Mouse (Mus musculus) forebrain, embryonic 10.5 days (tissue): ENCODE measurements around the gene Cabcoco1. TPM values are rescaled to one million over a fixed set of nuclear protein-coding genes. Genes with fewer than 3 reads are reported as not detected.

Experiments
- DNase-seq: peaks from one replicate; pipeline ENCODE4 v3.0.0-alpha.2; 2017; ENCODE audit warnings: low spot score; ENCODE audit errors: extremely low spot score
- H3K27ac ChIP-seq: fragments of 300-500 bp; sonication (generic); 2 replicates; pipeline ENCODE4 v1.5.1; 2016; ENCODE audit warnings: mild to moderate bottlenecking
- H3K27me3 ChIP-seq: fragments of 300-500 bp; sonication (generic); 2 replicates; pipeline ENCODE4 v1.6.1; 2016; ENCODE audit warnings: mild to moderate bottlenecking; ENCODE audit not compliant: poor library complexity, severe bottlenecking
- H3K36me3 ChIP-seq: fragments of 300-500 bp; sonication (generic); replicated peaks from 2 replicates; pipeline ENCODE4 v1.6.1; 2016; ENCODE audit warnings: mild to moderate bottlenecking, moderate library complexity
- H3K4me1 ChIP-seq: fragments of 300-500 bp; sonication (generic); 2 replicates; pipeline ENCODE4 v1.6.1; 2016
- H3K4me3 ChIP-seq: fragments of 300-500 bp; sonication (generic); 2 replicates; pipeline ENCODE4 v1.5.1; 2016; ENCODE audit warnings: mild to moderate bottlenecking, moderate library complexity
- H3K9me3 ChIP-seq: fragments of 300-500 bp; sonication (generic); 2 replicates; pipeline ENCODE4 v1.6.1; 2016; ENCODE audit warnings: mild to moderate bottlenecking, moderate library complexity
- whole genome bisulfite sequencing: fragments of 180-500 bp; shearing (Covaris S2); methylation state at CpG from one replicate; pipeline ENCODE4 v1.1.7; 2016; 5-methylcytosine and 5-hydroxymethylcytosine counted together
- polyA plus RNA-seq: library from polyadenylated mRNA; unstranded; fragments of >200 nt; fragmentation: Nextera tagmentation; extraction: Ambion mirVana; gene quantifications from 2 replicates; pipeline ENCODE4 v1.2.1, GENCODE M21; 2016

The Cabcoco1 gene
- not detected in 2 replicates for polyA plus RNA-seq

DNA sequence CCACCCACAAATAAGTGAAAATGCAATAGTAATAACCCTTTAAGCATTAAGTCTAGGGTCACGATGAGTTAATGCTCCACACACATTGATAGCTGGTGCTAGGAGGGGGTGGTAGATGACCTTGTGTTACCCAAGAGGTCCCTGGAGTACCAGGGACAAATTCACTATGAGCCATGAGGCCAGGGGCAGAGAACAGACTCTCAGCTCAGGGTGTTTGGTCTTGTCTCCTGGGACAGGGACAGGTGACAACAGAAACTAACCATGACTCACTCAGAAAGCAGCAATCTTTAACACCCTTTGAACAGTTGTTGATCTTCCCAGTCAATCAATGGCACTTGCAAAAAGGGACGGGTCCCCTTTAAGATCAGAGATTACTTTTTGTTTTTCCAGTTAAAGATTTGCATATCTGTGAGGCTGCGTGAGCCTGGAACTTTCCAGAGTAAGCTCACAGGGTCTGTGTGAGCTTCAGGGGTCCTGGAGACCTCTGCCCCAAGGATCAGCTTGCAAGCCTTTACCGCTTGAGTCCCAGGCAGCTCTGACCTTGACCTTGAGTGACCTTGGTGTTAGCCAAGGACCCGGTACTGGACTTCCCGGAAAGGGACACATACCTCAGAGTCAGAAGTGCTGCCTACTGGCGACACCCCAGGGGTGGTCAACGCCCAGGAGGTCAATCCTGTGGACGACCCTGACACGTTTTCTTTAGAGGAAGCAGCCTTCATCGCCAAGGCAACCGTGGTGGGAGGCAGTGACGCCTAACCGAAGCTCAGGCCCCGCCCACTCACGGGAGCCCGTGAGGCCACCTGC lies at the start of gene Cabcoco1:
Cabcoco1 (minus strand) TSS at position 758 of the 804 bp plus-strand sequence.
- Histone ChIP-seq H3K4me3 (peak within 1 kb of the TSS; percentile 36), H3K27ac (peak within 1 kb of the TSS; percentile 68), H3K9me3 (no peaks in the 10 kb centered on the region), H3K36me3 (no peaks in the 10 kb centered on the region), H3K4me1 (peaks cover 26% of the 10 kb centered on the region), H3K27me3 (no peaks in the 10 kb centered on the region)
- peak; percentile 36 for DNase-seq
- 18% methylated on average over 17 of the region's 17 CpGs for WGBS

DNA sequence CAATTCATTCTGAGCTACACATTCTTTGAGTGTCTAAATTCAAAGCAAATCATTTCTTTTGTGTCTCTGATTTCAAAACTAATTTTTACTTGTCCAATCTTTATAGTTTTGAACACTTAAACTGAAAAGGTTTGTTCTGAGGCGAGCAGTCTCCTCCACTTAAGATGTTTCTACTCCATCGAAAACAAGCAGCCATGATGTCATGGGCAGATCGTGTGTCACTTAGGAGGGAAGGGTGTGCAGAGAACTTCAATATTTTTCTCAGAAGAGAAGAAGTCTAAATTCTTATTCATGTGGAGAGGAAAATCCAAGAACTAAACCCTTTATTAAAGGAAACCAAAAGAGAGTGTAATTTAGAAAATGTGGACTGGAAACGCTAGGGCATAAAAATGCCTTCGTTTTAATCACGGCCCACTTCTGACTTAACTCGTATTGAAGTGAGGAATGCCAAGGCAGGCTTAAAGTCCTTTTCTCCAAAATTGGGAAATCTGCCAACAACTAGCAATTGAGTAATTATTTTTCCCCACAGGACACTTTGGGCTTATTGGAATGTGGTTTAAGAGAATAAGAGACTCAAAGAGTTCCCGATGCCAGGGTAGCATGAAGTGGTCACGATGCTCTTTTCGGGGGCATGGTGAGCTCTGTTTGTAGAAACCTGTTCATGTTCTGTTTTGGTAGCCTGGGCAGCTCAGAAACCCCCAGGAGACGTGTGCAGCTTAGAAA lies 48.0 kb upstream of the Cabcoco1 start:
- H3K9me3 ChIP-seq: no peaks in the 10 kb centered on the region
- no peaks in the 10 kb centered on the region for H3K36me3 ChIP-seq
- no peak overlapping the region for H3K4me3 ChIP-seq
- no peaks in the 10 kb centered on the region for H3K27me3 ChIP-seq
- DNase-seq: no peak
- H3K4me1 ChIP-seq: no peaks in the 10 kb centered on the region
- H3K27ac ChIP-seq: no peak overlapping the region
- WGBS: 94% methylated on average over 11 of the region's 11 CpGs

DNA sequence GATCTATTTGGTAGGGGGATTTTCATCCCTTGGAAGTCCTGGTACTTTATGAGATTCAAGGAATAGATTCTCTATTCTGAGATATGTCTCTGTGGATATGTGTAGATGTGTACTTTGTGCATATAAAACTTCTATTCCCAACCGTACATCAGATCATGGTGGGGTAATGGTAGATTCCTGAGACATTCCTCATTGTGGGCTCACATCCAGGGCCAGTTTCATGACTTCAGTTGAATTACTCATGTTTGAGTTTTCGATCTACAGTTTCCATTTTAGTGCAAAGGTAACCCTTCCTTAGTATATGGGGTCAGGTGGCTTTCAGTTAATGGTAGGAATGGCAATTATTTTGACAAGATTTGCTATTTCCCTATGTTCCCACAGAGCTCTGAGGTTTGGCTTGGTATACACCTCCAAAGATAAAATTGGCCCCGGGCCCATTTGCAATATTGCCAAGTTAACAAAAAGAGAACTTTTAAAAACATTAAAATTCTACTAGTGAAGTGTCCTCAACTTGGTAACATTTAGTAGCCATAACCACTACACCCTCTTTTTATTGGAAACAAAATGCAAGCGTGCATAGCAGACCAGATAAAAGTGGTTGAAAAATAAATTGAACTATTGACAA lies 45.8 kb upstream of the Cabcoco1 start:
- 88% methylated on average over 4 of the region's 4 CpGs for WGBS
- Histone ChIP-seq H3K9me3 (no peaks in the 10 kb centered on the region), H3K27ac (no peak overlapping the region), H3K4me1 (no peaks in the 10 kb centered on the region), H3K36me3 (no peaks in the 10 kb centered on the region), H3K27me3 (no peaks in the 10 kb centered on the region), H3K4me3 (no peak overlapping the region)
- no peak for DNase-seq

DNA sequence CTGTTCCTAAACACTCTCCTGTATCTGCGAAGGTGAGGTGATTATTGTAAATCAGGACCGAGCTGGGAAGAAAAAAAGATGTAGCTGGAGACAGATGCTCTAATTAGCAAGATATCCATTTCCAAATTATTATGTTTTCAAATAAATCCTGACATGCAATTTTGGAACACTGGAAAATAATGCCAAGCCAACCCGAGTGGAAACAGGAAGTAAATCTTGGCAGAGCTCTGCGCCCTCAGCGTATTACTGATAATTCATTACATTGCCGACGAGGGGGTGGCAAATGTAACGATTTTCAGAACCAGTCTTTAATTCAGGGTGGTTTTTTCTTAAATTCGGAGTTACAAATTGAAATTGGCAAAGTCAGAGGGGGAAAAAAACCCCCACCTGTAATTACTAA lies 35.6 kb upstream of the Cabcoco1 start:
- no peak for DNase-seq
- Histone ChIP-seq H3K27ac (no peak overlapping the region), H3K4me1 (no peaks in the 10 kb centered on the region), H3K4me3 (no peak overlapping the region), H3K36me3 (no peaks in the 10 kb centered on the region), H3K9me3 (no peaks in the 10 kb centered on the region), H3K27me3 (no peaks in the 10 kb centered on the region)
- WGBS: 94% methylated on average over 9 of the region's 9 CpGs

DNA sequence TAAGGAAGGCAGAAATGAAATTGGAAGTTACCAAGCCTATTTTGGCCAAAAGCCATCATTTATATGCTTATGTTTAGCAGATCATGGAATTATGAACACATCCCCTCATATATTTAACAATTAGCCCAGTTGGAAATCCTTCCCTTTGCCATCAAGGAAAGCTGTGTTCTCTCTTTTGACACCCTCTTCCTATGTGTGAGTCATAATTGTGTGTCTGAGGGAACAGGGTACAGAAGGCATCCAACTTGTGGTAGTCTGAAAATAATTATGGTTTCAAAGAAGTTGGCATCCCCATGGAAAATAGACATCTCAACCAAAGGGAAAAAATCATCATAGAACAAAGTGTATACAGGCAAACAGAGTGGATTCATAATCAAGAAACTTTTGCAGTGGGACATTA lies 26.5 kb upstream of the Cabcoco1 start:
- Histone ChIP-seq H3K4me3 (no peak overlapping the region), H3K36me3 (no peaks in the 10 kb centered on the region), H3K4me1 (no peaks in the 10 kb centered on the region), H3K27ac (no peak overlapping the region), H3K27me3 (no peaks in the 10 kb centered on the region), H3K9me3 (no peaks in the 10 kb centered on the region)
- DNase-seq: no peak

DNA sequence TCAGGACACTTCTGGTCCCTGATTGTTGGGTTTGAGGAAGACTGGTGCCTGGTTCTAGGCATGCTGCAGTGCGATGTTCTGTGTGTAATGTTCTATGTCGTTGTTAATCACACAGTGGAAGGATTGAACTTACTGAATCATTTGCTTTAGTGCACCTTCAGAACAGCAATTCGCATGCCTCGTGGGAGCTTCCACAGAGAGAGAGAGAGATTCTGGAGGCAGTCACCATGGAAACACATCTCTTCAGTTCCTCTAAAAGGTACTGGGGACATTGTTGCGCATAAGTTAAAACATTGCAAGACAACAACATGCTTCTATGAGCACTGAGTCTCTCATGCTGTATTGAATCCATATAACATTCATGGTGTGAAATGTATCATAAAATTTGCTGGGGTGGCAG lies 20.6 kb upstream of the Cabcoco1 start:
- 85% methylated on average over 5 of the region's 5 CpGs for WGBS
- H3K27me3 ChIP-seq: no peaks in the 10 kb centered on the region
- no peaks in the 10 kb centered on the region for H3K9me3 ChIP-seq
- no peak for DNase-seq
- H3K27ac ChIP-seq: no peak overlapping the region
- H3K36me3 ChIP-seq: no peaks in the 10 kb centered on the region
- H3K4me1 ChIP-seq: peaks cover 15% of the 10 kb centered on the region
- no peak overlapping the region for H3K4me3 ChIP-seq

DNA sequence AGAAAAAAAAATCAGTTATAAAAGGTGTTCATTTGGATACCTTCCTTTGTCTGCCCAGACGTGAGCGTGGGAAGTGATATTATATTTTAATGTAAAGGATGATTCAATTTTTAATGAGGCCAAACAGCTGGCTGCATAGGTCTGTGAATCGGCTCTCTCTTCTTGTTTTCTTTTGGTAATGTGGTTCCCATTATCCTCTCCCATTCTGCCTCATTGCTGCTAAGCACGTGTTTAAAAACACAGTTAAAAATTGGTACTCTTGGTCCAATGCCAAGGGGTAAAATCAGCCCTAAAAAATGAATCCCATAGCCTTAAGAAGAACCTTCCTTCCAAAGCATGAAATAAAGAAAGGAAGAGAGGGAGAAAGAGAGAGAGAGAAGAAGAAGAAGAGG lies 17.1 kb upstream of the Cabcoco1 start:
- H3K36me3 ChIP-seq: no peaks in the 10 kb centered on the region
- no peaks in the 10 kb centered on the region for H3K9me3 ChIP-seq
- peaks cover 18% of the 10 kb centered on the region for H3K4me1 ChIP-seq
- no peak overlapping the region for H3K4me3 ChIP-seq
- 75% methylated on average over 4 of the region's 4 CpGs for WGBS
- no peak overlapping the region for H3K27ac ChIP-seq
- no peak for DNase-seq
- H3K27me3 ChIP-seq: no peaks in the 10 kb centered on the region

DNA sequence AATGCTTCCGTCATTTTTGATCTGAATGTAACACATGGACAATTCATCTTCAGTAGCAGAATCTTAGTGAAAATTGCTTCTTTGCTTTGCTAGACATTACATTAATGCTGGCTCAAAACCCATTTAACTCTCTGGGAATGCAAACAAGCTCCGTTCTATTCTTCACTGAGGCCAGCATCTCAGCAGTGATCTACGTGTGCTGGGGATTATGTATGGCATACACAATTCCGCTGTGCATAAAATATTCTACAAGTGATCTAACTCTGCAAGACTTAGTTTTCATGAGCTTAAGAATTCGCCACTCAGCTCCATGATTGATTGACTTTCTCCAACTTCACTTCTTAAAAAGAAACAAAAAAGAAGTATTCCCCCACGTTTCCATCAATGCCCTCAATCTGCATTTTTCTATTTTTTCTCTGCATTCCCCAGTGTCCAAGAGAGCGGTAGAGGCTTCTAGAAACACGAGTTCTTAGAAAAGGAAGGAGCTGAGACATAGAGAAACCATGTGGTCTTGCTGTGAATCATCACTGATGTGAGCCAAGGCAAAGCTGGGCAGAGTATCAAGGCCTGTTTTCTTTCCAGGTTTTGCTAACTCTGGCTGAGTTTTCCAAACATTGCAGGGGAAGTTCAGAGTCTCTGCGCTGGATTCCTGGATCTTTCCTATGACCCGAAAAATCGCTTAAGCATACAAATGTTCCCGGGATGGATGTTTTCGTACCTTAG lies 16.6 kb upstream of the Cabcoco1 start:
- no peak for DNase-seq
- H3K27me3 ChIP-seq: no peaks in the 10 kb centered on the region
- H3K27ac ChIP-seq: no peak overlapping the region
- 84% methylated on average over 13 of the region's 13 CpGs for WGBS
- H3K36me3 ChIP-seq: no peaks in the 10 kb centered on the region
- H3K4me1 ChIP-seq: peaks cover 18% of the 10 kb centered on the region
- H3K9me3 ChIP-seq: no peaks in the 10 kb centered on the region
- H3K4me3 ChIP-seq: no peak overlapping the region

DNA sequence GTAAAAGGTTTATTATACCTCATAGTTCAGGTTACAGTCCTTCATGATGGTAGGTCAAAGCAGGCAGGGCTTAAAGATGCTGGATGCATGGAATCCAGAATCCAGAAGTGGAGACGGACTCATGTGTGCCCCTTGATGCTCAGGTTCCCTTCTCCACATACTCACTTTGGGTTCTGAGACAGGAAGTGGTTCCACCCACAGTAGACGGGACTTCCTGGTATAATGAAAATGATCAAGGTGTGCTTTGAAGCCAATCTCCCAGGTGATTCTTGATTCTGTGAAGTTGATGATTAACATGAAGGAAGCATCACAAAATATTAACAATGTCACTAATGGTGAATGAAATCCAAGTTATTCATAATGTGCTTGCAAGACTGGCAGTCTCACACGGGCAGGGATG lies 12.0 kb upstream of the Cabcoco1 start:
- Histone ChIP-seq H3K27me3 (no peaks in the 10 kb centered on the region), H3K4me1 (peaks cover 28% of the 10 kb centered on the region), H3K36me3 (no peaks in the 10 kb centered on the region), H3K9me3 (no peaks in the 10 kb centered on the region), H3K27ac (no peak overlapping the region), H3K4me3 (no peak overlapping the region)
- WGBS: 94% methylated on average over 3 of the region's 3 CpGs
- DNase-seq: no peak

DNA sequence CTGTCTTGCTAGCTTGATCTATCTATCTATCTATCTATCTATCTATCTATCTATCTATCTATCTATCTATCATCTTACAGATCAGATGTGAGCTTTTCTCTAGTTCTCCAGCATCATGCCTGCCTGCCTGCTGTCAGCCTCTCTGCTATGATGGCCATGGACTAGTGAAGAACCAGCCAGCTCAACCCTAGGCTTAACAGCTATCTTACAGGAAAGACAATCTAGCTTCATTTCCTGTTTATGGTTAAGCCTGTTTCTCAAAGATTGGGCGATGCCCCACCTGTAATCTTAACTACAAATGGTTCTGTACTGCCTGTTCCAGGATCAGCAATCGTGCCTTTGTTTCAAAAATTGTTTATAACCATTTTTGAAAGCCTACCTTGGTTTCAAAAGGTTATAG lies 10.9 kb upstream of the Cabcoco1 start:
- no peaks in the 10 kb centered on the region for H3K27me3 ChIP-seq
- no peaks in the 10 kb centered on the region for H3K36me3 ChIP-seq
- no peak for DNase-seq
- no peak overlapping the region for H3K4me3 ChIP-seq
- H3K9me3 ChIP-seq: no peaks in the 10 kb centered on the region
- no peak overlapping the region for H3K27ac ChIP-seq
- peaks cover 16% of the 10 kb centered on the region for H3K4me1 ChIP-seq
- 83% methylated on average over 2 of the region's 2 CpGs for WGBS

DNA sequence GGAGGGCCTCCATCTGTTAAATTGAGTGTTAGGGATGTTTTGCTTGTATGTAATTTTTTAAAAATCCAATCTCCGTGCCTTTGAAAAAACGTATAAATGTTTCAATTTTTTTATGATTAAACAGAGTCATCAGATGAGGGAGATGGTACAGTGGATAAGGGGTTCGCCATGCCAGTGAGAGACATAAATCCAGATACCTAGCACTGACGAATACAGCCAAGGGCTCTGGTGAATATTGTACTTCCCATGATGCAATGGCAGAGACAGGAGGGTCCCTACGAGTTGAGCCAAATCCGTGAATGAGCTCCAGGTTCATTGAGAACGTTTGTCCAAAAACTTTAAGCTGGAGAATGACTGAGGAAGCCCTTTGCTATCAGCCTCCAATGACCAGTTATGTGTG lies 9.6 kb upstream of the Cabcoco1 start:
- Histone ChIP-seq H3K27me3 (no peaks in the 10 kb centered on the region), H3K4me1 (peaks cover 14% of the 10 kb centered on the region), H3K36me3 (no peaks in the 10 kb centered on the region), H3K4me3 (no peak overlapping the region), H3K9me3 (no peaks in the 10 kb centered on the region), H3K27ac (no peak overlapping the region)
- WGBS: 89% methylated on average over 7 of the region's 7 CpGs
- DNase-seq: no peak

DNA sequence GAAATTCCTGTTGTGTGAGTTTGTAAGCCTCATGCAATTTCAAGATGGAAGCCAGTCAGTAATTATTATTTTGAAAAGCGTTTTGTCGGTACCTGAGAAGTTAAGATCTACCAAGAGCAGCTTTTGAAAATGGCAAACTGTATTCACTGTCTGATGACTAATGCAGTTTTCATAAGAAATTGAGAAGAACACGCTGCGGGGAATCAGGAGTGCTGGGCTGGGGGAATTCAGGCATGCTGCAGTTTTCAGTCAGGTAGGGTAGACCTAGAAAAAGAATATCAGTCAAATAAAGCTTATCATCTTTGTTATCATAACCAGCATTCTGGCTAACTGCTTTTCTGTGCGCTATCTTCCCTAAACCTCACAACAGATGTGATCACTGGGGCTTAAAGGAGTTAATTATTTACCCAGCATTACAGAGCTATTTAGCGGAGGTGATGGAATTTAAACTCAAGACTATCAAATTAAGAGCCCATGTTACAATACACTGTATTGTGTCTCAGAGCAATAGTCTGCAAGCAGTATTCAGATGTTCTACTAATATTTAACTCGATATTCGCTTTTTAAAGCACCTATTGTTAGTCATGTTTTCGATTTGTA lies 9.1 kb upstream of the Cabcoco1 start:
- no peak for DNase-seq
- Histone ChIP-seq H3K27ac (no peak overlapping the region), H3K36me3 (no peaks in the 10 kb centered on the region), H3K27me3 (no peaks in the 10 kb centered on the region), H3K4me1 (peaks cover 13% of the 10 kb centered on the region), H3K9me3 (no peaks in the 10 kb centered on the region), H3K4me3 (no peak overlapping the region)
- WGBS: 77% methylated on average over 9 of the region's 9 CpGs
